7 mouse cellular contexts compared by ENCODE assay signal in genomic region chr2:30707099-30708000, GRCm38 (mm10).
DNase-seq lines count a peak whose midpoint lies in the region; ATAC-seq and TF ChIP-seq lines count a peak whose summit lies in the region.

No protein-coding gene starts in this region.

- DNase-seq in Muller cell, postnatal 12 days (ENCODE audit: inconsistent ontology term): peak; percentile 88
- DNase-seq in heart, postnatal 36 days: peak; percentile 71 to 78
- peak; percentile 84 to 90 for DNase-seq in kidney, postnatal 4 days
- DNase-seq in thymus, postnatal 10 days (ENCODE audit: low spot score in 2 of 2): peak; percentile 59 to 76

- H3K4me3 ChIP-seq in bone marrow, adult 2 months (replicated peaks; ENCODE audit: control insufficient read depth, low read depth, low read length): no peak overlapping the region
- peak overlapping the region; percentile 35 for H3K4me3 ChIP-seq in forebrain, embryonic 12.5 days (replicated peaks)
- H3K4me3 ChIP-seq in midbrain, embryonic 12.5 days: peak overlapping the region; percentile 31

- no peaks in the 10 kb centered on the region for H3K4me1 ChIP-seq in bone marrow, adult 2 months (ENCODE audit: control insufficient read depth, insufficient read depth, low read length)
- peaks cover 63% of the 10 kb centered on the region for H3K4me1 ChIP-seq in forebrain, embryonic 12.5 days
- peaks cover 60% of the 10 kb centered on the region for H3K4me1 ChIP-seq in midbrain, embryonic 12.5 days

- H3K4me2 ChIP-seq in forebrain, embryonic 12.5 days: peak overlapping the region; percentile 72
- peak overlapping the region; percentile 63 for H3K4me2 ChIP-seq in midbrain, embryonic 12.5 days (replicated peaks)

- no peaks in the 10 kb centered on the region for H3K27me3 ChIP-seq in forebrain, embryonic 12.5 days
- no peaks in the 10 kb centered on the region for H3K27me3 ChIP-seq in midbrain, embryonic 12.5 days

- intact Hi-C loops in heart, postnatal 36 days (cut with DNase I): loop anchor here (10.0 kb wide), 1 partner anchor 113 kb away; the partner anchor contains the start of gene Cstad

- TF ChIP-seq POLR2A in bone marrow, adult 2 months (IDR thresholded peaks at IDR 0.05; ENCODE audit: borderline replicate concordance, control insufficient read depth, low read depth, low read length): no peak

- 6% methylated on average over 44 of the region's 44 CpGs for WGBS in bone marrow, adult 2 months
- 3% methylated on average over 43 of the region's 44 CpGs for WGBS in forebrain, embryonic 12.5 days
- 2% methylated on average over 44 of the region's 44 CpGs for WGBS in midbrain, embryonic 12.5 days

- peak overlapping the region; percentile 48; the same call in 1 of the 2 replicates for H3K27ac ChIP-seq in bone marrow, adult 2 months (ENCODE audit: control insufficient read depth, insufficient read depth, low read depth, low read length, poor library complexity)
- peak overlapping the region; percentile 99 for H3K27ac ChIP-seq in forebrain, embryonic 12.5 days
- H3K27ac ChIP-seq in midbrain, embryonic 12.5 days (replicated peaks): peak overlapping the region; percentile 97

- H3K36me3 ChIP-seq in forebrain, embryonic 12.5 days (replicated peaks): no peaks in the 10 kb centered on the region
- no peaks in the 10 kb centered on the region for H3K36me3 ChIP-seq in midbrain, embryonic 12.5 days

- H3K9me3 ChIP-seq in forebrain, embryonic 12.5 days: peaks cover 4% of the 10 kb centered on the region; the same call in 1 of the 2 replicates
- peaks cover 7% of the 10 kb centered on the region; the same call in 1 of the 2 replicates for H3K9me3 ChIP-seq in midbrain, embryonic 12.5 days

- TF ChIP-seq CTCF in bone marrow, adult 2 months (IDR thresholded peaks at IDR 0.05; ENCODE audit: control insufficient read depth, insufficient read depth, low read length): no peak

- H3K9ac ChIP-seq in forebrain, embryonic 12.5 days: peak overlapping the region; percentile 74
- peak overlapping the region; percentile 71 for H3K9ac ChIP-seq in midbrain, embryonic 12.5 days (replicated peaks)

- ATAC-seq in forebrain, embryonic 12.5 days (ENCODE audit: low FRiP score): no peak
- no peak for ATAC-seq in midbrain, embryonic 12.5 days (ENCODE audit: low FRiP score, low read depth)

Comparison
In these comparisons a context has a peak if more than half of its experiments do, and no peak if none do; other contexts are left out.
1. H3K27ac ChIP-seq: peak in every context shown above with its lines; median percentile 99 in forebrain, embryonic 12.5 days; 97 in midbrain, embryonic 12.5 days; 48 in bone marrow, adult 2 months.